8 mouse cellular contexts compared by ENCODE assay signal in genomic region chr1:144309901-144310300, GRCm38 (mm10).
"Had no signal": no experiment of that assay in that cellular context is flagged by ENCODE, and none has a peak within 500 bp of the region (broad histone marks: within the 10 kb centered on the region; RNA-seq: fewer than 3 reads in every experiment).

No protein-coding gene starts in this region.

- DNase-seq: kidney, adult 9 months; liver; liver, embryonic 13.5 days; liver, postnatal 0 days; lung, postnatal 14 days; thymus, adult 2 months; thymus, postnatal 25 days had no signal

- ATAC-seq: liver, postnatal 0 days; midbrain, embryonic 16.5 days had no signal
